Mouse (Mus musculus) limb, embryonic 12.5 days (tissue): Measurements from ENCODE around the gene Aif1l. TPM values are rescaled to one million over a fixed set of nuclear protein-coding genes. Genes with fewer than 3 reads are reported as not detected.

Experiments
- ATAC-seq: fragments of 200-750 bp; cut with Nextera tagmentation; 2 replicates; pipeline ENCODE4 v1.8.0; 2017; ENCODE audit warnings: low read depth, moderate TSS enrichment; ENCODE audit not compliant: insufficient number of reproducible peaks, insufficient read depth, low FRiP score, low TSS enrichment
- H3K27ac ChIP-seq: fragments of 300-500 bp; sonication (generic); 2 replicates; pipeline ENCODE4 v1.5.1; 2016; ENCODE audit warnings: mild to moderate bottlenecking, moderate library complexity
- H3K27me3 ChIP-seq: fragments of 300-500 bp; sonication (generic); 2 replicates; pipeline ENCODE4 v1.6.1; 2016; ENCODE audit warnings: mild to moderate bottlenecking, moderate library complexity
- H3K36me3 ChIP-seq: fragments of 300-500 bp; sonication (generic); 2 replicates; pipeline ENCODE4 v1.6.1; 2016; ENCODE audit warnings: mild to moderate bottlenecking, moderate library complexity
- H3K4me1 ChIP-seq: fragments of 300-500 bp; sonication (generic); replicated peaks from 2 replicates; pipeline ENCODE4 v1.6.1; 2016
- H3K4me2 ChIP-seq: fragments of 300-500 bp; sonication (generic); 2 replicates; pipeline ENCODE4 v1.6.1; 2016; ENCODE audit warnings: mild to moderate bottlenecking, moderate library complexity
- H3K4me3 ChIP-seq: fragments of 300-500 bp; sonication (generic); replicated peaks from 2 replicates; pipeline ENCODE4 v1.5.1; 2016; ENCODE audit warnings: mild to moderate bottlenecking
- H3K9ac ChIP-seq: fragments of 300-500 bp; sonication (generic); replicated peaks from 2 replicates; pipeline ENCODE4 v1.6.1; 2016; ENCODE audit warnings: mild to moderate bottlenecking, moderate library complexity
- H3K9me3 ChIP-seq: fragments of 300-500 bp; sonication (generic); 2 replicates; pipeline ENCODE4 v1.6.1; 2016; ENCODE audit warnings: mild to moderate bottlenecking, moderate library complexity
- WGBS: fragments of 180-500 bp; shearing (Covaris S2); methylation state at CpG from one replicate; pipeline ENCODE4 v1.1.7; 2016; 5-methylcytosine and 5-hydroxymethylcytosine counted together
- polyA plus RNA-seq: library from polyadenylated mRNA; unstranded; fragments of >200 nt; fragmentation: Nextera tagmentation; extraction: Ambion mirVana; gene quantifications from 2 replicates; pipeline ENCODE4 v1.2.1, GENCODE M21; 2016

The Aif1l gene
- polyA plus RNA-seq, 1 experiment from 2014 or later = 100 TPM

- 76% methylated on average over 4 of the region's 4 CpGs for WGBS
- Histone ChIP-seq H3K27me3 (peaks cover 16% of the 10 kb centered on the region), H3K27ac (no peak overlapping the region), H3K36me3 (no peaks in the 10 kb centered on the region), H3K4me3 (no peak overlapping the region), H3K4me2 (no peak overlapping the region), H3K4me1 (no peaks in the 10 kb centered on the region), H3K9me3 (no peaks in the 10 kb centered on the region), H3K9ac (no peak overlapping the region)
- no peak for ATAC-seq
Measured at GRCm38 (mm10) chr2:31923645-31924044, 26.3 kb upstream of the Aif1l start.

- H3K9ac ChIP-seq = no peak overlapping the region
- no peak overlapping the region for H3K27ac ChIP-seq
- WGBS = 26% methylated on average over 9 of the region's 9 CpGs
- peaks cover 10% of the 10 kb centered on the region for H3K27me3 ChIP-seq
- no peaks in the 10 kb centered on the region for H3K36me3 ChIP-seq
- ATAC-seq = no peak
- no peak overlapping the region for H3K4me3 ChIP-seq
- no peak overlapping the region for H3K4me2 ChIP-seq
- no peaks in the 10 kb centered on the region for H3K4me1 ChIP-seq
- no peaks in the 10 kb centered on the region for H3K9me3 ChIP-seq
Measured at GRCm38 (mm10) chr2:31924811-31925210, 25.1 kb upstream of the Aif1l start.

DNA sequence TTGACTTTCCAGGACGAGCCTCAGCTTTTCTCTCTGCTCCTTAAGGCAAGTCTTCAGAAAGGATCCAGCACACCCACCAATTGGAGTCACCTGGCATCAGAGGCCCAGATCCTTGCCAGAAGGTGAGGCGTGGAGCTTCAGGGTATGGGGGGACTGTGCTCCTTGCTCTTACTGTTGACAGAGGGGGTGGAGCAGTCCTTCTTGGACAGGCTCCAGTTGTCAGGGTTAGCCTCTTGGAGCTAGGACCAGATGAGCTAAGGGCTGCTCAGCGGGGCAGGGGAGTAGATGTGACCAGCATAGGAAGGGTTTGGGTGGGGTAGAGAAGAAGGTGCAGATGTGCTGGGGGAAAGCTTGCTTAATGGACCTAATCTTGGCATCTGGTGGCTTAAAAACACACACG, 24.0 kb upstream of the Aif1l start:
- no peak overlapping the region for H3K9ac ChIP-seq
- no peak overlapping the region for H3K27ac ChIP-seq
- no peaks in the 10 kb centered on the region for H3K9me3 ChIP-seq
- H3K4me2 ChIP-seq = no peak overlapping the region
- 62% methylated on average over 4 of the region's 4 CpGs for WGBS
- H3K4me3 ChIP-seq = no peak overlapping the region
- ATAC-seq = no peak
- no peaks in the 10 kb centered on the region for H3K36me3 ChIP-seq
- H3K27me3 ChIP-seq = peaks cover 5% of the 10 kb centered on the region; the same call in 1 of the 2 replicates
- no peaks in the 10 kb centered on the region for H3K4me1 ChIP-seq

- H3K9me3 ChIP-seq = no peaks in the 10 kb centered on the region
- H3K4me2 ChIP-seq = no peak overlapping the region
- H3K4me3 ChIP-seq = no peak overlapping the region
- no peaks in the 10 kb centered on the region for H3K4me1 ChIP-seq
- H3K9ac ChIP-seq = no peak overlapping the region
- H3K27ac ChIP-seq = no peak overlapping the region
- no peaks in the 10 kb centered on the region for H3K36me3 ChIP-seq
- no peaks in the 10 kb centered on the region for H3K27me3 ChIP-seq
- no peak for ATAC-seq
- WGBS = 84% methylated on average over 3 of the region's 3 CpGs
Measured at GRCm38 (mm10) chr2:31929664-31930063, 20.3 kb upstream of the Aif1l start.

DNA sequence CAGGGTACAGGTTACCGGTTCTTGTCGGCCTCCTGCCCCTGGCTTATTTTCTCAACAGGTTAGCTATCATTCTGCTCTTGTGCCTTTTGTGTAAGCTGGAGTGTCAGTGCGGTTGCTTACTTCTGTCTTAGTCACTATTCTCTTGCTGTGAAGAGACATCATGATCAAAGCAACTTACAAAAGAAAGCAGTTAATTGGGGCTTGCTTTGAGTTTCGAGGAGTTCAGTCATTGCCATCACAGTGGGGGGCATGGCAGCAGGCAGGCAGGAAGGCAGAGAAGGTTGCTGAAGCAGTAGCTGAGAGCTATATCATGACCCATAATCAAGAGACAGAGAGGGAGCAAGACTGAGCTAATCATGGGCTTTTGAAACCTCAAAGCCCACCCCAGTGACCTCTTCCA, 15.4 kb upstream of the Aif1l start:
- H3K4me2 ChIP-seq = no peak overlapping the region
- ATAC-seq = no peak
- no peaks in the 10 kb centered on the region for H3K4me1 ChIP-seq
- WGBS = 37% methylated on average over 4 of the region's 4 CpGs
- H3K36me3 ChIP-seq = no peaks in the 10 kb centered on the region
- no peak overlapping the region for H3K27ac ChIP-seq
- no peak overlapping the region for H3K4me3 ChIP-seq
- H3K9me3 ChIP-seq = no peaks in the 10 kb centered on the region
- H3K27me3 ChIP-seq = no peaks in the 10 kb centered on the region
- H3K9ac ChIP-seq = no peak overlapping the region

- Histone ChIP-seq H3K27ac (no peak overlapping the region), H3K9ac (no peak overlapping the region), H3K9me3 (no peaks in the 10 kb centered on the region), H3K4me2 (no peak overlapping the region), H3K36me3 (no peaks in the 10 kb centered on the region), H3K4me1 (no peaks in the 10 kb centered on the region), H3K27me3 (no peaks in the 10 kb centered on the region), H3K4me3 (no peak overlapping the region)
- 29% methylated on average over 4 of the region's 4 CpGs for WGBS
- ATAC-seq = no peak
Measured at GRCm38 (mm10) chr2:31935054-31935453, 14.9 kb upstream of the Aif1l start.

DNA sequence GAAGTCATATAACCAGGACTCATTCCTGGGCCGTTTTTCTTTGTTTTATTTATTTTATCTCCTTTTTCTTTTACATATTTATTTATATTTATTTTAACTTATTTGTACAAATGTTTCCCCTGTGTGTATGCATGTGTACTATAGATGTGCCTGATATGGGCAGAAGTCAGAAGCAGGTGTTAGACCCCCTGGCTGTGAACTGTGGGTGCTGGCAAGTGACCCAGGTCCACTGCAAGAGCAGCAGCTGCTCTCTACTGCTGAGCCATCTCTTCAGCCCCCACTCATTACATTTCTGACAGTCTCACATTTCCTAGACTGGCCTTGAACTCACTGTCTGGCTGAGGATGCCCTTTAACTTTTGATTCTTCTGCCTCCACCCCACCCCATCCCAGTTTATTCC, 11.6 kb upstream of the Aif1l start:
- Histone ChIP-seq H3K4me1 (no peaks in the 10 kb centered on the region), H3K4me3 (no peak overlapping the region), H3K9ac (no peak overlapping the region), H3K36me3 (no peaks in the 10 kb centered on the region), H3K9me3 (no peaks in the 10 kb centered on the region), H3K4me2 (no peak overlapping the region), H3K27me3 (no peaks in the 10 kb centered on the region), H3K27ac (no peak overlapping the region)
- WGBS = 93% methylated on average over 1 of the region's 1 CpGs
- no peak for ATAC-seq

- H3K36me3 ChIP-seq = no peaks in the 10 kb centered on the region
- no peak overlapping the region for H3K9ac ChIP-seq
- no peaks in the 10 kb centered on the region for H3K4me1 ChIP-seq
- no peaks in the 10 kb centered on the region for H3K9me3 ChIP-seq
- H3K27me3 ChIP-seq = no peaks in the 10 kb centered on the region
- no peak for ATAC-seq
- no peak overlapping the region for H3K27ac ChIP-seq
- 73% methylated on average over 4 of the region's 4 CpGs for WGBS
- H3K4me3 ChIP-seq = no peak overlapping the region
- H3K4me2 ChIP-seq = no peak overlapping the region
Measured at GRCm38 (mm10) chr2:31943011-31943410, 6.9 kb upstream of the Aif1l start.

- Histone ChIP-seq H3K9ac (no peak overlapping the region), H3K27ac (no peak overlapping the region), H3K9me3 (no peaks in the 10 kb centered on the region), H3K27me3 (0 out of 2 replicates have a peak, but pooled peaks cover 4% of the 10 kb centered on the region), H3K36me3 (no peaks in the 10 kb centered on the region), H3K4me1 (no peaks in the 10 kb centered on the region), H3K4me3 (no peak overlapping the region), H3K4me2 (no peak overlapping the region)
- ATAC-seq = no peak
- 68% methylated on average over 2 of the region's 2 CpGs for WGBS
Measured at GRCm38 (mm10) chr2:31945580-31945979, 4.4 kb upstream of the Aif1l start.

- 79% methylated on average over 6 of the region's 6 CpGs for WGBS
- Histone ChIP-seq H3K27ac (no peak overlapping the region), H3K9ac (no peak overlapping the region), H3K4me3 (no peak overlapping the region), H3K36me3 (peaks cover 14% of the 10 kb centered on the region; the same call in 1 of the 2 replicates), H3K4me2 (no peak overlapping the region), H3K9me3 (no peaks in the 10 kb centered on the region), H3K4me1 (peaks cover 23% of the 10 kb centered on the region), H3K27me3 (0 out of 2 replicates have a peak, but pooled peaks cover 4% of the 10 kb centered on the region)
- ATAC-seq = 0 out of 2 replicates have a peak, but pooled peaks have one; percentile 10
Measured at GRCm38 (mm10) chr2:31948392-31948791, 1.5 kb upstream of the Aif1l start.

DNA sequence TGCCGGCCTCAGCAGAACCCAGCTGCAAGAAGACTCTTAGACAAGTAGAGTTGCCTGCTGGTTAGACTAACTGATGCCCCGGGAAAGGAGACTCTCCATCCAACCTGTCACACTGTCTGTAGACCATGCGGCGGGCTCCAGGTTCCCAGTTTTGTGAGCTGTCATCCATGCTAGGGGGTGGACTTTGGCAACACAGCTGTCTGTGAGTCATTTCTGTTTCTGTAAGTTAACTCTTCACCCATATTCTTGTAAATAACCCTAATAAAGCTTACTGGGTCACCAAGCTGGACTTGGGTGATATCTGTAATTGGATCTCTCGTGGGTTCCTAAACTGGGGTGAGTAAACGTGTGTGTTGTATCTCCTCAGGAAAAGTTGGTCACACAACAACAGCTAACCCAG, 1.1 kb upstream of the Aif1l start:
- H3K9ac ChIP-seq = no peak overlapping the region
- no peaks in the 10 kb centered on the region for H3K9me3 ChIP-seq
- no peak overlapping the region for H3K4me3 ChIP-seq
- peaks cover 18% of the 10 kb centered on the region for H3K36me3 ChIP-seq
- no peak overlapping the region for H3K27ac ChIP-seq
- WGBS = 76% methylated on average over 6 of the region's 6 CpGs
- H3K4me2 ChIP-seq = no peak overlapping the region
- no peak for ATAC-seq
- peaks cover 25% of the 10 kb centered on the region for H3K4me1 ChIP-seq
- 0 out of 2 replicates have a peak, but pooled peaks cover 4% of the 10 kb centered on the region for H3K27me3 ChIP-seq

- Histone ChIP-seq H3K36me3 (peaks cover 40% of the 10 kb centered on the region), H3K9me3 (no peaks in the 10 kb centered on the region), H3K9ac (peak overlapping the region; percentile 79), H3K27ac (0 out of 2 replicates have a peak overlapping the region, but pooled peaks have one; percentile 53), H3K4me1 (peaks cover 25% of the 10 kb centered on the region), H3K4me3 (peak overlapping the region; percentile 81), H3K4me2 (peak overlapping the region; percentile 85), H3K27me3 (0 out of 2 replicates have a peak, but pooled peaks cover 4% of the 10 kb centered on the region)
- 22% methylated on average over 9 of the region's 9 CpGs for WGBS
- ATAC-seq = no peak
Measured at GRCm38 (mm10) chr2:31950966-31951365, 1.0 kb downstream of the Aif1l start.
